In genomic region chr1:57545792-57546685, GRCm38 (mm10) we compare ENCODE assay signal across 15 mouse cellular contexts.
A peak's percentile ranks its signal among the peaks of the same experiment; 100 is the strongest.
DNase-seq lines count a peak whose midpoint lies in the region; ATAC-seq lines count a peak whose summit lies in the region.
"Had no signal": no experiment of that assay in that cellular context is flagged by ENCODE, and none has a peak within 500 bp of the region (broad histone marks: within the 10 kb centered on the region; RNA-seq: fewer than 3 reads in every experiment).

No protein-coding gene starts in this region.

- no peaks in the 10 kb centered on the region for H3K36me3 ChIP-seq in embryonic facial prominence, embryonic 12.5 days
- no peaks in the 10 kb centered on the region for H3K36me3 ChIP-seq in embryonic facial prominence, embryonic 10.5 days (replicated peaks)
- no peaks in the 10 kb centered on the region for H3K36me3 ChIP-seq in hindbrain, embryonic 13.5 days
- no peaks in the 10 kb centered on the region for H3K36me3 ChIP-seq in hindbrain, embryonic 11.5 days (ENCODE audit: control insufficient read depth, insufficient read depth, low read length)
- no peaks in the 10 kb centered on the region for H3K36me3 ChIP-seq in midbrain, embryonic 14.5 days (ENCODE audit: control insufficient read depth, insufficient read depth, low read length)
- no peaks in the 10 kb centered on the region for H3K36me3 ChIP-seq in midbrain, embryonic 10.5 days
- no peaks in the 10 kb centered on the region for H3K36me3 ChIP-seq in neural tube, embryonic 15.5 days
- H3K36me3 ChIP-seq: forebrain, embryonic 10.5 days; limb, embryonic 12.5 days had no signal

- peak overlapping the region; percentile 24; the same call in 1 of the 2 replicates for H3K4me2 ChIP-seq in embryonic facial prominence, embryonic 12.5 days (replicated peaks)
- peak overlapping the region; percentile 28 for H3K4me2 ChIP-seq in hindbrain, embryonic 13.5 days
- no peak overlapping the region for H3K4me2 ChIP-seq in hindbrain, embryonic 11.5 days (replicated peaks; ENCODE audit: low read depth, low read length)
- peak overlapping the region; percentile 26 for H3K4me2 ChIP-seq in midbrain, embryonic 14.5 days (ENCODE audit: low read length)
- H3K4me2 ChIP-seq in neural tube, embryonic 15.5 days = peak overlapping the region; percentile 34
- H3K4me2 ChIP-seq: limb, embryonic 12.5 days had no signal

- ATAC-seq in embryonic facial prominence, embryonic 12.5 days (ENCODE audit: insufficient number of reproducible peaks, insufficient read depth, low FRiP score, low TSS enrichment) = no peak
- ATAC-seq in hindbrain, embryonic 13.5 days (ENCODE audit: low FRiP score) = peak; percentile 72
- ATAC-seq in hindbrain, embryonic 11.5 days (ENCODE audit: low FRiP score) = no peak
- ATAC-seq in midbrain, embryonic 14.5 days (ENCODE audit: low FRiP score, low TSS enrichment) = no peak
- peak; percentile 65; the same call in 1 of the 2 replicates for ATAC-seq in neural tube, embryonic 15.5 days (ENCODE audit: low FRiP score)

- no peak for DNase-seq in embryonic facial prominence, embryonic 10.5 days (ENCODE audit: low spot score)
- no peak for DNase-seq in hindbrain, embryonic 11.5 days (ENCODE audit: low spot score)
- DNase-seq in midbrain, embryonic 14.5 days = peak; percentile 54
- DNase-seq in midbrain, embryonic 10.5 days (ENCODE audit: low spot score) = no peak
- no peak for DNase-seq in T-cell, adult 2 months (ENCODE audit: low spot score)
- DNase-seq: adrenal gland, postnatal 25 days; cerebellum, postnatal 10 days; lung, postnatal 14 days; thymus, postnatal 4 days had no signal

- no peak overlapping the region for H3K9ac ChIP-seq in embryonic facial prominence, embryonic 12.5 days
- no peak overlapping the region for H3K9ac ChIP-seq in hindbrain, embryonic 13.5 days
- H3K9ac ChIP-seq in hindbrain, embryonic 11.5 days (ENCODE audit: low read depth, low read length) = no peak overlapping the region
- H3K9ac ChIP-seq in midbrain, embryonic 14.5 days (replicated peaks; ENCODE audit: low read length) = no peak overlapping the region
- H3K9ac ChIP-seq in neural tube, embryonic 15.5 days (replicated peaks) = no peak overlapping the region
- H3K9ac ChIP-seq: limb, embryonic 12.5 days had no signal

- no peaks in the 10 kb centered on the region for H3K9me3 ChIP-seq in embryonic facial prominence, embryonic 12.5 days
- H3K9me3 ChIP-seq in embryonic facial prominence, embryonic 10.5 days = no peaks in the 10 kb centered on the region
- no peaks in the 10 kb centered on the region for H3K9me3 ChIP-seq in hindbrain, embryonic 13.5 days
- no peaks in the 10 kb centered on the region for H3K9me3 ChIP-seq in hindbrain, embryonic 11.5 days (ENCODE audit: control insufficient read depth, low read length)
- H3K9me3 ChIP-seq in midbrain, embryonic 14.5 days (ENCODE audit: control insufficient read depth, low read length) = no peaks in the 10 kb centered on the region
- H3K9me3 ChIP-seq in midbrain, embryonic 10.5 days (replicated peaks) = no peaks in the 10 kb centered on the region
- H3K9me3 ChIP-seq in neural tube, embryonic 15.5 days (replicated peaks) = no peaks in the 10 kb centered on the region
- H3K9me3 ChIP-seq: forebrain, embryonic 10.5 days; limb, embryonic 12.5 days had no signal

- no peaks in the 10 kb centered on the region for H3K27me3 ChIP-seq in embryonic facial prominence, embryonic 12.5 days
- no peaks in the 10 kb centered on the region for H3K27me3 ChIP-seq in embryonic facial prominence, embryonic 10.5 days (replicated peaks; ENCODE audit: low read depth, poor library complexity, severe bottlenecking)
- no peaks in the 10 kb centered on the region for H3K27me3 ChIP-seq in hindbrain, embryonic 13.5 days
- H3K27me3 ChIP-seq in hindbrain, embryonic 11.5 days (ENCODE audit: control insufficient read depth, insufficient read depth, low read length) = no peaks in the 10 kb centered on the region
- no peaks in the 10 kb centered on the region for H3K27me3 ChIP-seq in midbrain, embryonic 14.5 days (ENCODE audit: control insufficient read depth, insufficient read depth, low read length)
- H3K27me3 ChIP-seq in midbrain, embryonic 10.5 days (ENCODE audit: low read depth, poor library complexity, severe bottlenecking) = no peaks in the 10 kb centered on the region
- H3K27me3 ChIP-seq in neural tube, embryonic 15.5 days (replicated peaks) = no peaks in the 10 kb centered on the region
- H3K27me3 ChIP-seq: limb, embryonic 12.5 days had no signal

- WGBS in embryonic facial prominence, embryonic 12.5 days = 36% methylated on average over 14 of the region's 14 CpGs
- WGBS in embryonic facial prominence, embryonic 10.5 days = 60% methylated on average over 14 of the region's 14 CpGs
- WGBS in hindbrain, embryonic 13.5 days = 51% methylated on average over 14 of the region's 14 CpGs
- WGBS in hindbrain, embryonic 11.5 days = 63% methylated on average over 14 of the region's 14 CpGs
- WGBS in midbrain, embryonic 14.5 days = 53% methylated on average over 14 of the region's 14 CpGs
- WGBS in midbrain, embryonic 10.5 days = 74% methylated on average over 14 of the region's 14 CpGs
- 42% methylated on average over 14 of the region's 14 CpGs for WGBS in neural tube, embryonic 15.5 days

- H3K4me1 ChIP-seq in embryonic facial prominence, embryonic 12.5 days = peaks cover 23% of the 10 kb centered on the region
- peaks cover 21% of the 10 kb centered on the region for H3K4me1 ChIP-seq in embryonic facial prominence, embryonic 10.5 days
- H3K4me1 ChIP-seq in hindbrain, embryonic 13.5 days (replicated peaks) = peaks cover 19% of the 10 kb centered on the region
- H3K4me1 ChIP-seq in hindbrain, embryonic 11.5 days (replicated peaks; ENCODE audit: control insufficient read depth, insufficient read depth, low read length) = no peaks in the 10 kb centered on the region
- peaks cover 9% of the 10 kb centered on the region; the same call in 1 of the 2 replicates for H3K4me1 ChIP-seq in midbrain, embryonic 14.5 days (ENCODE audit: control insufficient read depth, insufficient read depth, low read length)
- peaks cover 13% of the 10 kb centered on the region for H3K4me1 ChIP-seq in midbrain, embryonic 10.5 days
- peaks cover 9% of the 10 kb centered on the region for H3K4me1 ChIP-seq in neural tube, embryonic 15.5 days

- no peak overlapping the region for H3K4me3 ChIP-seq in embryonic facial prominence, embryonic 12.5 days
- no peak overlapping the region for H3K4me3 ChIP-seq in embryonic facial prominence, embryonic 10.5 days
- no peak overlapping the region for H3K4me3 ChIP-seq in hindbrain, embryonic 13.5 days
- H3K4me3 ChIP-seq in hindbrain, embryonic 11.5 days (ENCODE audit: low read depth, low read length) = no peak overlapping the region
- H3K4me3 ChIP-seq in midbrain, embryonic 14.5 days (replicated peaks; ENCODE audit: low read depth, low read length) = no peak overlapping the region
- H3K4me3 ChIP-seq in midbrain, embryonic 10.5 days = no peak overlapping the region
- no peak overlapping the region for H3K4me3 ChIP-seq in neural tube, embryonic 15.5 days (replicated peaks)
- H3K4me3 ChIP-seq: forebrain, embryonic 10.5 days; left cerebral cortex, adult 2 months; limb, embryonic 12.5 days had no signal

- H3K27ac ChIP-seq in embryonic facial prominence, embryonic 12.5 days = no peak overlapping the region
- H3K27ac ChIP-seq in embryonic facial prominence, embryonic 10.5 days (replicated peaks) = no peak overlapping the region
- peak overlapping the region; percentile 3; the same call in 1 of the 2 replicates for H3K27ac ChIP-seq in hindbrain, embryonic 13.5 days
- no peak overlapping the region for H3K27ac ChIP-seq in hindbrain, embryonic 11.5 days (ENCODE audit: low read depth, low read length)
- H3K27ac ChIP-seq in midbrain, embryonic 14.5 days (replicated peaks; ENCODE audit: low read depth, low read length) = peak overlapping the region; percentile 22; the same call in 1 of the 2 replicates
- no peak overlapping the region for H3K27ac ChIP-seq in midbrain, embryonic 10.5 days (replicated peaks)
- H3K27ac ChIP-seq in neural tube, embryonic 15.5 days (replicated peaks) = peak overlapping the region; percentile 51
- H3K27ac ChIP-seq: forebrain, embryonic 10.5 days; left cerebral cortex, adult 2 months; limb, embryonic 12.5 days had no signal

Comparison
In these comparisons a context has a peak if more than half of its experiments do, and no peak if none do; other contexts are left out.
1. ATAC-seq: peak in hindbrain, embryonic 13.5 days (single experiment) and neural tube, embryonic 15.5 days (single experiment); none in embryonic facial prominence, embryonic 12.5 days (single experiment), hindbrain, embryonic 11.5 days (single experiment) and midbrain, embryonic 14.5 days (single experiment).
2. H3K27ac ChIP-seq: peak in hindbrain, embryonic 13.5 days (single experiment), midbrain, embryonic 14.5 days (single experiment) and neural tube, embryonic 15.5 days (single experiment); none in embryonic facial prominence, embryonic 12.5 days (single experiment), embryonic facial prominence, embryonic 10.5 days (single experiment), hindbrain, embryonic 11.5 days (single experiment) and midbrain, embryonic 10.5 days (single experiment).